Mouse (Mus musculus): ENCODE data around the gene Prpf3. TPM values are rescaled to one million over a fixed set of nuclear protein-coding genes. Genes with fewer than 3 reads are reported as not detected.
A peak's percentile ranks its signal among the peaks of the same experiment; 100 is the strongest.
"Not testable (repeated sequence)": the region's sequence is repeated elsewhere in the genome, so short reads cannot be mapped to it uniquely, and the experiment has no call there.

Prpf3 gene
- polyA plus RNA-seq, 1 experiment from 2014 or later = 14.9 TPM

GRCm38 (mm10) chr3:95818571-95819288 lies 37.0 kb downstream of the Prpf3 start, which contains the start of gene Rprd2:
Gene Rprd2, minus strand, starts transcription at chr3:95818863.
- Histone ChIP-seq H3K4me3 (ENCODE audit: low read depth, low read length) (peak within 1 kb of the TSS; percentile 67), H3K9ac (ENCODE audit: low read depth, low read length) (peak within 1 kb of the TSS; percentile 97), H3K27me3 (replicated peaks; ENCODE audit: control insufficient read depth, insufficient read depth, low read length) (no peaks in the 10 kb centered on the region), H3K4me1 (replicated peaks; ENCODE audit: control insufficient read depth, insufficient read depth, low read length) (no peaks in the 10 kb centered on the region; the same call in 1 of the 2 replicates), H3K27ac (ENCODE audit: low read depth, low read length) (peak within 1 kb of the TSS; percentile 100), H3K9me3 (ENCODE audit: control insufficient read depth) (no peaks in the 10 kb centered on the region), H3K4me2 (replicated peaks; ENCODE audit: low read depth) (peak within 1 kb of the TSS; percentile 70), H3K36me3 (ENCODE audit: control insufficient read depth, insufficient read depth) (no peaks in the 10 kb centered on the region; the same call in 1 of the 2 replicates)
- under 1% methylated on average over 60 of the region's 60 CpGs for WGBS
- 0 out of 2 replicates have a peak, but pooled peaks have one; percentile 21 for TF ChIP-seq CTCF (IDR thresholded peaks at IDR 0.05; ENCODE audit: low read depth)
- ATAC-seq = peak; percentile 49

GRCm38 (mm10) chr3:95818026-95818511 lies 37.6 kb downstream of the Prpf3 start:
- Histone ChIP-seq H3K4me1 (replicated peaks; ENCODE audit: control insufficient read depth, insufficient read depth, low read length) (no peaks in the 10 kb centered on the region; the same call in 1 of the 2 replicates), H3K27ac (ENCODE audit: low read depth, low read length) (peak overlapping the region; percentile 100), H3K4me2 (replicated peaks; ENCODE audit: low read depth) (peak overlapping the region; percentile 68), H3K36me3 (ENCODE audit: control insufficient read depth, insufficient read depth) (no peaks in the 10 kb centered on the region; the same call in 1 of the 2 replicates), H3K27me3 (replicated peaks; ENCODE audit: control insufficient read depth, insufficient read depth, low read length) (no peaks in the 10 kb centered on the region), H3K9ac (ENCODE audit: low read depth, low read length) (peak overlapping the region; percentile 97), H3K9me3 (ENCODE audit: control insufficient read depth) (no peaks in the 10 kb centered on the region), H3K4me3 (ENCODE audit: low read depth, low read length) (peak overlapping the region; percentile 67)
- TF ChIP-seq CTCF (IDR thresholded peaks at IDR 0.05; ENCODE audit: low read depth) = no peak
- peak; percentile 7; the same call in 1 of the 2 replicates for ATAC-seq
- under 1% methylated on average over 21 of the region's 21 CpGs for WGBS

GRCm38 (mm10) chr3:95816681-95817080 lies 39.0 kb downstream of the Prpf3 start:
- H3K4me3 ChIP-seq (ENCODE audit: low read depth, low read length) = no peak overlapping the region
- no peak overlapping the region for H3K9ac ChIP-seq (ENCODE audit: low read depth, low read length)
- H3K4me2 ChIP-seq (replicated peaks; ENCODE audit: low read depth) = peak overlapping the region; percentile 35
- TF ChIP-seq CTCF (IDR thresholded peaks at IDR 0.05; ENCODE audit: low read depth) = no peak
- no peaks in the 10 kb centered on the region; the same call in 1 of the 2 replicates for H3K36me3 ChIP-seq (ENCODE audit: control insufficient read depth, insufficient read depth)
- ATAC-seq = no peak
- no peaks in the 10 kb centered on the region for H3K9me3 ChIP-seq (ENCODE audit: control insufficient read depth)
- H3K4me1 ChIP-seq (replicated peaks; ENCODE audit: control insufficient read depth, insufficient read depth, low read length) = no peaks in the 10 kb centered on the region; the same call in 1 of the 2 replicates
- H3K27me3 ChIP-seq (replicated peaks; ENCODE audit: control insufficient read depth, insufficient read depth, low read length) = no peaks in the 10 kb centered on the region
- no peak overlapping the region for H3K27ac ChIP-seq (ENCODE audit: low read depth, low read length)
- WGBS = 63% methylated on average over 3 of the region's 3 CpGs

GRCm38 (mm10) chr3:95808384-95808783 lies 47.3 kb downstream of the Prpf3 start:
- WGBS = 31% methylated on average over 2 of the region's 2 CpGs
- Histone ChIP-seq H3K9ac (ENCODE audit: low read depth, low read length) (no peak overlapping the region), H3K4me3 (ENCODE audit: low read depth, low read length) (no peak overlapping the region), H3K36me3 (ENCODE audit: control insufficient read depth, insufficient read depth) (peaks cover 14% of the 10 kb centered on the region; the same call in 1 of the 2 replicates), H3K27me3 (replicated peaks; ENCODE audit: control insufficient read depth, insufficient read depth, low read length) (no peaks in the 10 kb centered on the region), H3K27ac (ENCODE audit: low read depth, low read length) (no peak overlapping the region), H3K9me3 (ENCODE audit: control insufficient read depth) (no peaks in the 10 kb centered on the region), H3K4me2 (replicated peaks; ENCODE audit: low read depth) (no peak overlapping the region), H3K4me1 (replicated peaks; ENCODE audit: control insufficient read depth, insufficient read depth, low read length) (no peaks in the 10 kb centered on the region)
- ATAC-seq = no peak
- TF ChIP-seq CTCF (IDR thresholded peaks at IDR 0.05; ENCODE audit: low read depth) = no peak

- H3K9ac ChIP-seq (ENCODE audit: low read depth, low read length); H3K9me3 ChIP-seq (ENCODE audit: control insufficient read depth); H3K4me1 ChIP-seq (replicated peaks; ENCODE audit: control insufficient read depth, insufficient read depth, low read length); ATAC-seq; H3K27ac ChIP-seq (ENCODE audit: low read depth, low read length); H3K27me3 ChIP-seq (replicated peaks; ENCODE audit: control insufficient read depth, insufficient read depth, low read length); H3K4me2 ChIP-seq (replicated peaks; ENCODE audit: low read depth); H3K4me3 ChIP-seq (ENCODE audit: low read depth, low read length): not testable (repeated sequence)
- 87% methylated on average over 4 of the region's 6 CpGs for WGBS
- TF ChIP-seq CTCF (IDR thresholded peaks at IDR 0.05; ENCODE audit: low read depth) = 0 out of 2 replicates have a peak, but pooled peaks have one; percentile 2
- peaks cover 19% of the 10 kb centered on the region; the same call in 1 of the 2 replicates for H3K36me3 ChIP-seq (ENCODE audit: control insufficient read depth, insufficient read depth)
Measured at GRCm38 (mm10) chr3:95807630-95808029, 48.1 kb downstream of the Prpf3 start.

- TF ChIP-seq CTCF (IDR thresholded peaks at IDR 0.05; ENCODE audit: low read depth) = no peak
- H3K27me3 ChIP-seq (replicated peaks; ENCODE audit: control insufficient read depth, insufficient read depth, low read length) = no peaks in the 10 kb centered on the region
Measured at GRCm38 (mm10) chr3:95806677-95807076, 49.0 kb downstream of the Prpf3 start.

More at GRCm38 (mm10) chr3:95806677-95807076, 49.0 kb downstream of the Prpf3 start:
- 30% methylated on average over 1 of the region's 1 CpGs for WGBS
- Histone ChIP-seq H3K4me3 (ENCODE audit: low read depth, low read length) (no peak overlapping the region), H3K4me2 (replicated peaks; ENCODE audit: low read depth) (no peak overlapping the region), H3K9me3 (ENCODE audit: control insufficient read depth) (no peaks in the 10 kb centered on the region), H3K36me3 (ENCODE audit: control insufficient read depth, insufficient read depth) (peaks cover 20% of the 10 kb centered on the region; the same call in 1 of the 2 replicates), H3K27ac (ENCODE audit: low read depth, low read length) (no peak overlapping the region), H3K4me1 (replicated peaks; ENCODE audit: control insufficient read depth, insufficient read depth, low read length) (no peaks in the 10 kb centered on the region), H3K9ac (ENCODE audit: low read depth, low read length) (no peak overlapping the region)
- no peak for ATAC-seq

Data from intestine, postnatal 0 days (tissue).